Mouse (Mus musculus): ENCODE data around the gene Mief1.
A peak's percentile ranks its signal among the peaks of the same experiment; 100 is the strongest.

The Mief1 gene

DNA sequence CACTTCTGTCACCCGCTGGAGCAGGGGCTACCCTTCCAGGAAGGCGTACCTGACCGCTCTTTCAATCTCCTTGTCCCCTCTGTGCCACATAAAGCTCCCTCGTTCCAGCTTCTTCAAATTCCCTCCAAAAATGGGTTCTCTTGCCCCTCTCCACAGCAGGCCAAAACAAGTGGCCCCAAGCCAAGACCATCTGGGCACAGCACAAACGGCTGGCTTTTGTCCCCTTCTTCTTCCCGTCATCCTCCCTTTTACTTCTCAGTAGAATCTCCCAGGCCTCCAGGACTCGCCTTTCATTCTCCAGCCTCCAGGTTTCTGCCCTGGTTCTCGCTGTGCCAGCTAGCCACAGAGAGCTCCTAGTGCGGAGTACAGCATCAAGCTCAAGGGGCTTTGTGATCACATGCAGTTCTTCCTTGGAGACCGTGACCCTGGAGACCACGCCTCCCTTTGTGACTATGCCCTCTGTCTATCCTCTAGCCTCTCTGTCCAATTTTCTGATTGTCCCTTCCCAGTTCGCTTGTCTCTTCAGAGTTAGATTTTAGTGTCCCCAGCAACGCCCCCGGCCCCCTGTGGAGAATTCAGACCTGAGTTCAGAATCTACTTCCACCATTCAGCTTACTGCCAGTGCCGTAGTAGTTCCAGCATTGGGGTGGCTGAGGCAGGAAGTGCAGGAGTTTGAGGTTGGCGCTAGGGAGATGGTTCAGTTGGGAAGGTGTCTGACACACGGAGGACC, 5.6 kb upstream of the Mief1 start:
- DNase-seq (ENCODE audit: low spot score in 2 of 2) = no peak

DNA sequence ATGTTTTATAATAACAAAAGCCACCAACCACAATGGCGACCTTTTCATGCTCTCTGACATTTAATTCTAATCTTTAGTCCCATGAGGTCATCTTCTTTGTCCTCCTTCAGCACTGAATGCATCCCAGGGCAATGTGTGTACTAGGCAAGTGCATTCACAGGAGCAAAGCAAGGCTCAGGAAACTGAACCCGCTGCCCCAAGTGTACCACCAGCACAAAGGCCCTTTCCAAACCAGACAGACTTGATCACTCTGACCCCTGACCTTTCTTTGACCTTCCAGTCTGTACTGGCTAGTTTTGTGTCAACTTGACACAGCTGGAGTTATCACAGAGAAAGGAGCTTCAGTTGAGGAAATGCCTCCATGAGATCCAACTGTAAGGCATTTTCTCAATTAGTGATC, 1.5 kb upstream of the Mief1 start:
- no peak for DNase-seq (ENCODE audit: low spot score in 2 of 2)

DNA sequence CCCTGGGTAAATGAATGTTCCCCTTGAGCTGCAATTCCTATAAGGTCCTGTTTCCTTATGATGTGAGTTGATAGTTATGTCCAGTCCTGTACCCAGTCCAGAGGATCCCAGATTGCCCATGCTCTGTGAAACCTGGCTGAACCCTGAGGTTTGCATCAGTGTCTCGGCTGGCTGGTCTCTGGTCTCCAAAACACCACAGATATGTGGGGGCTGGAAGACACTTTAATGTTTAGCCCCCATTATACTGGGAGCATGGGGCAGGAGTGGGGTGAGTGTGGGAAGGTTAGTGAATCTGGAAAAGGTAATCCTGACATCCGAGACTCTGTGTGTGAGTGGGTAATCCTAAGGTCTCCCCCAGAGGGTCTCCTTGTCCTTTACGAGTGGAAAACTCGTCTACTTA, 765 bp upstream of the Mief1 start:
- no peak for DNase-seq (ENCODE audit: low spot score in 2 of 2)

DNA sequence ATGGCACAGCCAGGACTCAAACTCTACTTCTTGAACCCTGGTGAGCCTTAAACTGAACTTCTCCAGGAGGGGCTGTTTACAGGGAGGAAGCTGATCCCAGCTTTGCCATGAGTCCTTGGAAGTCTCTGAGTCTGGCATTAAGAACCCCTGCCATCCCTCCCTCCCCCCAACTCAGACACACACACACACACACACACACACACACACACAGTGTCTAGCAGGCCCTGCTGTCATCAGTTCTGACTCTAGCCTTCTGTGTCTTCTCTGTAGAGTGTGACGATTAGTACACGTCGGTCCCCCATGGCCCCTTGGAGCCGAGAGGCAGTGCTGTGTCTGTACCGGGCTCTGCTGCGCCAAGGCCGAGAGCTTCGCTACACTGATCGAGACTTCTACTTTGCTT, 1.7 kb downstream of the Mief1 start, which contains the start of gene AC140267.1:
Gene AC140267.1 (plus strand): TSS at position 301 of the 400 bp plus-strand sequence.
- no peak for DNase-seq (ENCODE audit: low spot score in 2 of 2)

DNA sequence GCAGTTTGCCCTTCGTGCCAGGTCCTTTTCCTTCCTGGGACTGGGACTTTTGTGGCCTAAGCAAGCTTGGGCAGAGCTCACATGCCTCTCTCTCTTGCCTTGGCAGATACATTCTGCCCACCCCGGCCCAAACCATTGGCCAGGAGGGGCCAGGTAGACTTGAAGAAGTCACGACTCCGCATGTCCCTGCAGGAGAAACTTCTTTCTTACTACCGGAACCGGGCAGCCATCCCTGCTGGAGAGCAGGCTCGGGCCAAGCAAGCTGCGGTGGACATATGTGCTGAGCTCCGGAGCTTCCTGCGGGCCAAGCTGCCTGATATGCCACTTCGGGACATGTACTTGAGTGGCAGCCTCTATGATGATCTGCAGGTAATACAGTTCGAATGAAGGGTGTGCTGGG, 14.3 kb downstream of the Mief1 start:
- DNase-seq (ENCODE audit: low spot score in 2 of 2) = no peak

DNA sequence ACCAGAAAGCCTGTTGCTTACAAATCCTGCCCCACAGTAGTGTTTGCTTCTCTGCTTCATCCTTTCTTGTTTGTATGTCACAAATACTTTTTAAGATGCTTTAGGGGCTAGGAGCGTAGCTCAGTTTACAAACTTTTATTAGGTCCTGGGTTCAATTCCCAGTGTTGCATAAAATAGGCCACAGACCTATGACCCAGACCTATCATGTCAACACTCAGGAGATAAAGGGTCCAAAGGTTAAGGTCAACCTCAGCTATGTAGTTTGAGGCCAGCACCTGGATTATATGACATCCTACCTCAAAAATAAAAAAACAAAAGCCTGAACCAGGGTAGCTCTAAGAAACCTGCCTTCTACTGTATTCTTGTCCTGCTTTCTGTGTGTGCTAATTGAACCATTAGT, 14.8 kb downstream of the Mief1 start:
- DNase-seq (ENCODE audit: low spot score in 2 of 2) = no peak

DNA sequence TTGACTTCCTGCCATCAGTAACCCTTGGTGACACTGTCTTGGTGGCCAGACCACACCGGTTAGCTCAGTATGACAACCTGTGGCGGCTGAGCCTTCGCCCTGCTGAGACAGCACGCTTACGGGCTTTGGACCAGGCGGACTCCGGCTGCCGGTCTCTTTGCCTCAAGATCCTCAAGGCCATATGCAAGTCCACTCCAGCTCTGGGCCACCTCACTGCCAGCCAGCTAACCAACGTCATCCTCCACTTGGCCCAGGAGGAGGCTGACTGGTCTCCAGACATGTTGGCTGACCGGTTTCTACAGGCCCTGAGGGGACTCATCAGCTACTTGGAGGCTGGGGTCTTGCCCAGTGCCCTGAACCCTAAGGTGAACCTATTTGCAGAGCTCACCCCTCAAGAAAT, 15.9 kb downstream of the Mief1 start:
- no peak for DNase-seq (ENCODE audit: low spot score in 2 of 2)

DNA sequence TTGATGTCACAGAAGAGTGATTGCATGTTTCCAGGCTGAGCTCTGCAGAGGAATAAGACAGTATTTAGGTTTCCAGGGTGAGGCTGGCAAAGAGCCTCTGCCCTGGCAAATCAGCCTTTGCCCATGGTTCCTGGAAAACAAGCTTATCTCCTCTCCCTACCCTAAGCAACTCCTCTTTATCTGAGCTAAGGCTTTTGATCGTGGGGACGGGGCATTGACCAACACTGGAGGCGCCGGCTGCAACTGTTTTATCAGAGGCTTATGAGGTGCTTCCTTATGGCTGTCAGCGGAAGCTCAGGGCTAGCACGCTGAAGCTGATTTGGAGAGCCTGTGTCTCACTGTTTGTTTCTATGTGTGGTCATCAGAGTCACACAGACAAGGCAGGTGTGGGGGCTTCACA, 16.8 kb downstream of the Mief1 start:
- no peak for DNase-seq (ENCODE audit: low spot score in 2 of 2)

DNA sequence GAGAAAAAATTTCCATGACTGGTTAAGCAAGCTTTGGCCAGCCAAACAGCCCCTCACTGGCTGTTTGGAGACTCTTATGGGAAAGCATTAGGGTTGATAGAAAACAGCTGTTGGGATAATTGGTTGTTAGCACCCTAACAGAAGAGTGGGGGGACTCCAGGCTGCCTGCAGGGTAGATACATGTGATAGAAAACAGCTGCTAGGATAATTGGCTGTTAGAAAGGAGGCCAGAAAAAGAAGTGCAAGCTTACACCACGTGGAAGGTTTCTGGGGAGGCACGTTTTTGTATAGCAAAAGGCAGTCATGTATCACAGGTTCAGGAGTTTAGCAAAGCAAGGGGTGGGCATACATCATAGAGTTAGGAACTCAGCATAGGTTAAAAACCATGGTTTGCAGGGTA, 19.7 kb downstream of the Mief1 start:
- no peak for DNase-seq (ENCODE audit: low spot score in 2 of 2)

DNA sequence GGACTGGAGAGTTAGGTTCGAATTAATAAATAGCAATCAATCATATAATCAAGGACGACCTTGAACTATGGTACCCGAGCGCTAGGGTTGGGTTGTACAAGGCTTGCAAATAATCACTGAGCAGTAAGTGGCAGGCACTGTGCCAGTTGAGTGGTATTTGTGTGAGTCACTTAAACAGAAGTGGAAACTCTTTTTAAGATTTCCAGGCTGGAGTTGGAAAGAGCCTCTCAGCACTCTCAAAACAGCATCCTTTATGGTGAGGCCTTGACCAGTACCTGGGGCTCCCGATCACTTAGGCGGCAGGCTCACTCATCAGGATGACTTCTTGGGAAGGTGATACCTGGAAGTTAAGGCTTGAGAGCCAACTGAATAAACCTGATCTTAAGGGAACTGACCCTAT, 20.4 kb downstream of the Mief1 start:
- DNase-seq (ENCODE audit: low spot score in 2 of 2) = no peak

DNA sequence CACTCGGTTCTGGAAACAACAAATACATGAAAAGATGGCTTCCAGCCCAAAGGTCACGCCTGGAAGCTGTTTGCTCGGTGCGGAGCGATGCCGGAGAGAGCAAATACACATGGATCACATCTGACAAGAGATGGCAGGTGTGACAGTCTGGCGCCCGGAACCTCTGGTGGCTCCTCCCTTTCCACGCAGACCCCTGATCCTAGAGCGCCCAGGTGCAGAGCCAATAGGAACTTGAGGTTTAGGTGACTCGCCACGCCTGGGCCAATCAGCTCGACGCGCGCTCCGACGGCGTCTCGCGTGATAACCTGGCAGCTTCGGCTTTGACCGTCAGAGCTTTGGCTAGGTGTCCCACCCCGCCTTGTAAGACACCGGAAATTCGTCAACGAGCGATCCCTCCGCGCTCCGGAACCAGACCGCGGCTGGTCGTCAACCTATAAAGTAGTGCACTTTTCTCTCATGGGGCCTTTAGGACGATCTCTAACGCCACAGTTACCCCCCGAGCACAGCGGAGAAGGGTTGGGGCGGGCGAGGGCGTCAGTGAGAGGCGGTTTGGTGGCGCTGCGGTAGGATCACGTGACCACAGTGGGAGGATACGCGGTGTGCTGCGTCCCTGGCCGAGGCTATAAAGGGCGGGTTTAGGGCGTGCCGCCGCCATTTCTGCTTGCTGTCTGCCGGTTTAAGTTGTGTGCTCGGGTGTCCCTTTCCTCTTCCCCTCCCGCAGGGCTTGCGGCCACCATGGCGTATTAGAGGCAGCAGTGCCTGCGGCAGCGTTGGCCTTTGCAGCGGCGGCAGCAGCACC, 21.2 kb downstream of the Mief1 start, which contains the start of gene Atf4:
Gene Atf4 (plus strand): TSS at position 338 of the 799 bp plus-strand sequence.
- DNase-seq (ENCODE audit: low spot score in 2 of 2) = peak; percentile 90 to 93

DNA sequence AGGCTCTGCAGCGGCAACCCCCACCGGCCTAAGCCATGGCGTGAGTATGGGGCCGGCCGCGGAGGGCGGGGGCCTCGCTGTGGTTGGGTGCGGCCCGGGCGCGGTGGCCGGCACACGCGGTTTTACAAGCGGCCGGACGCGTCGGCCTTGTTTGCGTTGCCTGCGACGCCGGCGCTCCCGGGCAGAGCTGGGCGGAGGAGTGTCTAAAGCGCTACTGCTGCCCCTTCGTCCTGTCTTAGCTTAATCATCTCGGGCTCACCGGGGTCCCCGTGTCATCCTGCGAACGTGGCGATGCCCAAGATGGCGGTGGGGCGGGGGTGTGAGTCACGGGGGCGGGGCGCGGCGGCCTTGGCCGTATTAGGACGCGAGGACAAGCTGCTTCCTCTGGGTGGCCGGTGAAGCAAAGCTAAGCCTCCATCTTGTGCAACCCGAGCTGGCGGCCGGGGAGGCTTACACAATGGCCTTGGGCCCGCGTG, 21.9 kb downstream of the Mief1 start:
- DNase-seq (ENCODE audit: low spot score in 2 of 2) = peak; percentile 65 to 78

DNA sequence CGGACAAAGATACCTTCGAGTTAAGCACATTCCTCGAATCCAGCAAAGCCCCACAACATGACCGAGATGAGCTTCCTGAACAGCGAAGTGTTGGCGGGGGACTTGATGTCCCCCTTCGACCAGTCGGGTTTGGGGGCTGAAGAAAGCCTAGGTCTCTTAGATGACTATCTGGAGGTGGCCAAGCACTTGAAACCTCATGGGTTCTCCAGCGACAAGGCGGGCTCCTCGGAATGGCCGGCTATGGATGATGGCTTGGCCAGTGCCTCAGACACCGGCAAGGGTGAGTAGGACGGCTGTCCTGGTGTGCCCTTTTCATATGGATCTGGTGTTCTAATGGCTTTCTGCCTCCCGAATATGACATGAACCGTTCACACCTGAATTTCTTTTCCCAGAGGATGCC, 22.4 kb downstream of the Mief1 start:
- DNase-seq (ENCODE audit: low spot score in 2 of 2) = no peak

DNA sequence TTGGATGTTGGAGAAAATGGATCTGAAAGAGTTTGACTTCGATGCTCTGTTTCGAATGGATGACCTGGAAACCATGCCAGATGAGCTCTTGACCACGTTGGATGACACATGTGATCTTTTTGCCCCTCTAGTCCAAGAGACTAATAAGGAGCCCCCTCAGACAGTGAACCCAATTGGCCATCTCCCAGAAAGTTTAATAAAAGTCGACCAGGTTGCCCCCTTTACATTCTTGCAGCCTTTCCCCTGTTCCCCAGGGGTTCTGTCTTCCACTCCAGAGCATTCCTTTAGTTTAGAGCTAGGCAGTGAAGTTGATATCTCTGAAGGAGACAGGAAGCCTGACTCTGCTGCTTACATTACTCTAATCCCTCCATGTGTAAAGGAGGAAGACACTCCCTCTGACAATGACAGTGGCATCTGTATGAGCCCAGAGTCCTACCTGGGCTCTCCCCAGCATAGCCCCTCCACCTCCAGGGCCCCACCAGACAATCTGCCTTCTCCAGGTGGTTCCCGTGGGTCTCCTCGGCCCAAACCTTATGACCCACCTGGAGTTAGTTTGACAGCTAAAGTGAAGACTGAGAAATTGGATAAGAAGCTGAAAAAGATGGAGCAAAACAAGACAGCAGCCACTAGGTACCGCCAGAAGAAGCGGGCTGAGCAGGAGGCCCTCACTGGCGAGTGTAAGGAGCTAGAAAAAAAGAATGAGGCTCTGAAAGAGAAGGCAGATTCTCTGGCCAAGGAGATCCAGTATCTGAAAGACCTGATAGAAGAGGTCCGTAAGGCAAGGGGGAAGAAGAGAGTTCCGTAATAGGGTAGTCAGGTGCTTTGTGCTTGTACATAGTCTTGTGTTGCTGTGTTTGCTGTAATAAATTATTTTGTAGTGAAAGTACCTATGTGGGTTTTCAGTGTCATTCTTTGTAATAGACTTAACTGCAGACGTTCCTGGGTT, 23.1 kb downstream of the Mief1 start:
- DNase-seq (ENCODE audit: low spot score in 2 of 2) = no peak

DNA sequence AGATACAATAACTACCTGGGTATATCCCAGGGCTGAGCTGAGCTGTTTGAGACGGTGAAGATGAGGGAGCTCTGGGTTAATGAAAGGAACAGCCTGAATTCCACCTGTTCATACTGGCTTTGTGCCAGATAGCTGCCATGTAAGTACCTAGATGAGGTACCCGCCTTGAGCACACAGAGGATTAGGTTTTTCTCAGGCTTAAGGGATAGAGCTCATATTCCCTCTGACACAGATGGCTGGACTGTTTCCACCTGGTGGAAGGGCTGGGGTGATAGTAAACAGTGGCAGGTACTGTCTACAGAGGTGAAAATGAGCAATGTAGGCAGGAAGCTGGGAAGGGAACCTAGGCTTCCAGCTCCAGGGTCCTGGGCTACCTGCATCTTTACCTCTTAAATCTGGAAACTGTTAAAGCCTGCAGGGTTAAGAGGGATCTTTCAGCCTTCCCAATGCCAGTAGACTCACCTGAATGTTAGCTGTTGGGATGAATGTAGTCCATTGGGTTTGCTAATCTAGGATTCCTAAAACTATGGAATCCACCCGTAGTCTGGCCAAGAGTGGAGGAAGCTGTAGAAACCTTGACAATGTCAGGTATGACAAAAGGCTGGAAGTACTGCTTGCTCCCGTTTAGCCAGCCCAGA, 23.9 kb downstream of the Mief1 start:
- no peak for DNase-seq (ENCODE audit: low spot score in 2 of 2)

DNA sequence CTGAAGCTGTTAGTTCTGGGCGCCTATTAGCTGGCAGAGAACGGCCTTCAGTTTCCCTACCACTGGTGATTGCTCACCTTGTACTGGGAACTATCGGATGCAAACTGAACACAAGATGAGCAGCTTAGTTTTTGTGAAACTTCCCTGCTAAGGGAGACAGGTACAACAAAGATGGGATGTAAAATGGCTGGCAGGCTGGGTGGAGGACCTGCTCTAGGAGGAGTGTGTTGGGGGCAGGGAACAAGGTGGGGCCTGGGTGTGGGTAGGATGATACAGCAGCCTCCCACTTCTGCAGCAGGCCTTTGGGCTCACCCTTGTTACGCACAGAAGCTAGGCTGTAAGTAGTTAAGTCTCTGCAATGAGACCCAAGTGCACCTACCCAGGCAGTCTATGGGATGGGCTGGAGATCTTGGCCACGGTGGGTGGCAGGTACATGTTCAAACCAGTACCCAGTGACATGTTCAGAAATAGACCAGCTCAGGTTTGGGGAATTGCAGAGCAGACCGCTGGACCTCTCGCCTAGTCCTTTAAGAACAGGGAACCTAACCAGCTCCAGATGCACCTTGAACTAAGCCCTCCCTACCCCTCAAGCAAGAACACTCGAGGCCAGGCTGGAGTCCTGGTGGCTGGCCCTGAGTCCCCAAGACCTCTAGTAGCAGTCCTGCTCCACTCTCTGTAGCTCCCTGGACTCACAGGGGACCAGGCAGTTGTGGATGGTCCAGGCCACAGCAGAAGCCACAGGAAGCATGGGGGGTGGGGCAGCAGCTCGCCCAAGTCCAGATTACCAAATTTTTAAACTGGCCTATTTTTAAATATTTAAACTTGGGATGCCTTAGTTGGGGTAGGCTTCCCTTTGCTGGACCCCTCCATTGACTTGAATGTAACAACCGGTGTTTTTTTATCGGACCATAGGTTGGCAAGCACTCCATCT, 24.7 kb downstream of the Mief1 start:
- peak; percentile 41 to 53 for DNase-seq (ENCODE audit: low spot score in 2 of 2)

DNA sequence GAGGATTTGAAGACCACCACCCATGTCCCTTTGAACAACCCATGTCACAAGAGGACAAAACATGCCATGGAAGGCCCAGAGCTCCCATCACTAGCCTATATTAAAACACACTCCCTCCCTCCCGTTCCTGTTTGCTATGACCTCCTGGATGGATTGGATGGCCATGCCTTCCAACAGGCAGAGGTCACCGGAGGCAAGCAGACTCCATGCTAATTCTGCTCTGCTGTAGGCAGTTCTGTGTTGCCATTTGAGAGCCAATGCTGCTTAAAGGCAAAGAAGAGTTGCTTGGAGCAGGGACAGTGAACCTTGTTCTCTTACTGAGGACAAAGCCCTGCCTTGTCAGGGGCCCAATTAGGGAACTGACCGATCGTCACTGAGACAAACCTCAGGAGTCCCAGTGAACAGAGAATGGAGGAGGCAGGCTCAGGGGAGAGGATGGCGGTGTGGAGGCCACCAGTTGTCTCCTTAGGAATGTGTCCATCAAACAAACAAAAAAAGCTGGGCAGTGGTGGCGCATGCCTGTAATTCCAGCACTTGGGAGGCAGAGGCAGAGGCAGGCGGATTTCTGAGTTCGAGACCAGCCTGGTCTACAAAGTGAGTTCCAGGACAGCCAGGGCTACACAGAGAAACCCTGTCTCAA, 25.7 kb downstream of the Mief1 start:
- no peak for DNase-seq (ENCODE audit: low spot score in 2 of 2)

DNA sequence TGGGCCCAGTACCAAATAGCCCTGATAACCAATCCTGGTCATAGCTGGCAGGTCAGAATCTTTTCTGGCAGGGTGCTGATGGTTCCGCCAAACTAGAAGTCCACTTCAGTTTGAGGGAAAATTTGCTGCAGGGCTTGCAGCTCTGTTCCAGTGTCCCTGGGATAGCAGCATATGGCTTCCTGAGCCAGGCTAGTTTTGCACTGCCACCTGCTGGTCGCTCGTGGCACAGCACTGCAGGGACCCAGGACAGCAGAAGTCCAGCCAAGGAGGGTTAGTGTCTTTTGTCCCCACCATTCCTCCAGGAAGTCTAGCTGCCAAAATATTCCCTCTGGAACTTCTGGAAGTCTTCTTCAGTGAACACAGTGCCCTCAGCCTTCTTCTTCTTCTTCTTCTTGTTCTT, 26.9 kb downstream of the Mief1 start:
- peak; percentile 74 to 84 for DNase-seq (ENCODE audit: low spot score in 2 of 2)

DNA sequence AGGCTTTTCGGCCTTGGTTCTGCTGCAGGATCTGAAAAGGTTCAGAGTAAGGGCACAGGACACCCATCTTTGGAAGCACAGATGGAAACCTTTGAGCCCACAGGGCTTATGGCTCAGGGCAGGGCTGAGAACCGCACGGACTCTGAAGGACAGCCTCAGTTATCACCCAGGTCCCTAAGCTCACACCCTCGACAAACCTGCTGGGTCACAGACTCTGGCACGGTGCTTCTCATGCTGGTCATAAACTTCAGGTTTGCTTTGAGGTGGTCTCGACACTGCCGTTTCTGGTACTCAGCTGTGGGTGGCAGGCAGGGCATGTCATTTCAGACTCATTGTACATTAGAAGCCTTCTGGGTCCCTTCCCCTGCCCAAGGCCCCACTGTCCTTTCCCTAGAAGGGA, 27.3 kb downstream of the Mief1 start:
- DNase-seq (ENCODE audit: low spot score in 2 of 2) = no peak
